Mouse (Mus musculus) heart, postnatal 0 days (tissue): ENCODE data around the gene Ippk. TPM values are rescaled to one million over a fixed set of nuclear protein-coding genes. Genes with fewer than 3 reads are reported as not detected.

Experiments
- ATAC-seq: fragments of 200-750 bp; cut with Nextera tagmentation; 2 replicates; pipeline ENCODE4 v1.8.0; 2017; ENCODE audit warnings: low read depth, moderate number of reproducible peaks, moderate library complexity; ENCODE audit not compliant: insufficient read depth
- DNase-seq: peaks from one replicate; pipeline ENCODE4 v3.0.0-alpha.2; 2016; ENCODE audit warnings: low spot score
- H3K27ac ChIP-seq: fragments of 300-500 bp; sonication (generic); 2 replicates; pipeline ENCODE4 v1.5.1; 2014; ENCODE audit warnings: low read depth, mild to moderate bottlenecking
- H3K27me3 ChIP-seq: fragments of 300-500 bp; sonication (generic); 2 replicates; pipeline ENCODE4 v1.6.1; 2014; ENCODE audit warnings: low read length, mixed read lengths; ENCODE audit not compliant: control insufficient read depth, insufficient read depth
- H3K36me3 ChIP-seq: fragments of 300-500 bp; sonication (generic); replicated peaks from 2 replicates; pipeline ENCODE4 v1.6.1; 2014; ENCODE audit warnings: low read length, mixed read lengths; ENCODE audit not compliant: control insufficient read depth, insufficient read depth
- H3K4me1 ChIP-seq: fragments of 300-500 bp; sonication (generic); 2 replicates; pipeline ENCODE4 v1.6.1; 2014; ENCODE audit warnings: antibody characterized with exemption; ENCODE audit not compliant: control insufficient read depth, insufficient read depth
- H3K4me2 ChIP-seq: fragments of 300-500 bp; sonication (generic); 2 replicates; pipeline ENCODE4 v1.6.1; 2014; ENCODE audit warnings: low read depth, mild to moderate bottlenecking, low read length, moderate library complexity
- H3K4me3 ChIP-seq: fragments of 300-500 bp; sonication (generic); 2 replicates; pipeline ENCODE4 v1.5.1; 2014; ENCODE audit warnings: low read depth, low read length
- H3K9ac ChIP-seq: fragments of 300-500 bp; sonication (generic); replicated peaks from 2 replicates; pipeline ENCODE4 v1.6.1; 2014; ENCODE audit warnings: low read depth, low read length, mixed read lengths
- H3K9me3 ChIP-seq: fragments of 300-500 bp; sonication (generic); replicated peaks from 2 replicates; pipeline ENCODE4 v1.6.1; 2016; ENCODE audit warnings: low read length; ENCODE audit not compliant: control insufficient read depth
- CTCF ChIP-seq: IDR thresholded peaks from 2 replicates; pipeline ENCODE4 v1.5.1; 2016; ENCODE audit warnings: antibody characterized with exemption, control low read depth, low read depth
- EP300 ChIP-seq: IDR thresholded peaks from 2 replicates; pipeline ENCODE4 v1.6.1; 2016; ENCODE audit warnings: antibody characterized with exemption, low read depth
- WGBS: fragments of 180-500 bp; shearing (Covaris S2); extraction: QIAGEN DNeasy Blood & Tissue Kit; methylation state at CpG from one replicate; pipeline ENCODE4 v1.1.7; 2014; 5-methylcytosine and 5-hydroxymethylcytosine counted together
- polyA plus RNA-seq: library from polyadenylated mRNA; unstranded; fragments of >200 nt; fragmentation: Nextera tagmentation; extraction: Ambion mirVana; gene quantifications from 2 replicates; pipeline ENCODE4 v1.2.1, GENCODE M21; 2015
- total RNA-seq: library from RNA; depleted of rRNA; stranded (reverse); fragments of >200 nt; gene quantifications from 2 replicates; pipeline ENCODE4 v1.2.3, GENCODE M21; 2014; ENCODE audit warnings: low replicate concordance; rRNA removed

Gene Ippk
- total and polyA plus RNA-seq, 2 experiments from 2014 or later, result 8.0 to 9.3 TPM

GRCm38 (mm10) chr13:49507176-49507575, 86.1 kb downstream of the Ippk start:
- no peak overlapping the region for H3K9ac ChIP-seq
- H3K9me3 ChIP-seq, result no peaks in the 10 kb centered on the region
- H3K4me2 ChIP-seq, result no peak overlapping the region
- H3K27me3 ChIP-seq, result no peaks in the 10 kb centered on the region
- no peak overlapping the region for H3K27ac ChIP-seq
- H3K4me1 ChIP-seq, result no peaks in the 10 kb centered on the region
- H3K4me3 ChIP-seq, result no peak overlapping the region
- ATAC-seq (no peak), DNase-seq (no peak)
- no peak for TF ChIP-seq CTCF
- TF ChIP-seq EP300, result no peak
- WGBS, result 33% methylated on average over 3 of the region's 3 CpGs
- no peaks in the 10 kb centered on the region for H3K36me3 ChIP-seq

Other genes starting within 250 kb of the Ippk start
- 75.3 and 102 TPM in 2 replicates for gene Ninj1, start 233.8 kb upstream of the Ippk start, total RNA-seq
- gene Ninj1, start 233.8 kb upstream of the Ippk start, polyA plus RNA-seq, result 94.6 and 97.2 TPM in 2 replicates
- gene Card19, start 205.2 kb upstream of the Ippk start, total RNA-seq, result 114 and 136 TPM in 2 replicates
- gene Card19, start 205.2 kb upstream of the Ippk start, polyA plus RNA-seq, result 188 TPM in 2 replicates
- 0.43 and 0.46 TPM in 2 replicates for gene Susd3, start 172.5 kb upstream of the Ippk start, total RNA-seq
- 0.75 and 0.99 TPM in 2 replicates for gene Susd3, start 172.5 kb upstream of the Ippk start, polyA plus RNA-seq
- gene Fgd3, start 100.9 kb upstream of the Ippk start, total RNA-seq, result 0.93 and 1.6 TPM in 2 replicates
- gene Fgd3, start 100.9 kb upstream of the Ippk start, polyA plus RNA-seq, result 0.04 and 0.05 TPM in 2 replicates
- gene Bicd2, start 79.7 kb upstream of the Ippk start, total RNA-seq, result 54.2 and 62.6 TPM in 2 replicates
- 43.5 and 45.4 TPM in 2 replicates for gene Bicd2, start 79.7 kb upstream of the Ippk start, polyA plus RNA-seq
- 0.04 and 0.27 TPM in 2 replicates for gene Tes3-ps, start 72.1 kb downstream of the Ippk start, total RNA-seq
- gene Tes3-ps, start 72.1 kb downstream of the Ippk start, polyA plus RNA-seq, result 0.70 and 0.72 TPM in 2 replicates
- gene Ecm2, start 83.6 kb downstream of the Ippk start, total RNA-seq, result 5.3 and 6.6 TPM in 2 replicates
- gene Ecm2, start 83.6 kb downstream of the Ippk start, polyA plus RNA-seq, result 5.7 and 6.4 TPM in 2 replicates
- 45.8 and 67.5 TPM in 2 replicates for gene Aspn, start 123.2 kb downstream of the Ippk start, total RNA-seq
- 56.0 and 62.7 TPM in 2 replicates for gene Aspn, start 123.2 kb downstream of the Ippk start, polyA plus RNA-seq
- not detected in 2 replicates for gene Omd, start 161.2 kb downstream of the Ippk start, total RNA-seq
- gene Omd, start 161.2 kb downstream of the Ippk start, polyA plus RNA-seq, result 0.43 and 0.59 TPM in 2 replicates
- 47.4 and 71.8 TPM in 2 replicates for gene Ogn, start 186.8 kb downstream of the Ippk start, total RNA-seq
- gene Ogn, start 186.8 kb downstream of the Ippk start, polyA plus RNA-seq, result 60.5 and 61.7 TPM in 2 replicates
- gene Cenpp, start 231.5 kb downstream of the Ippk start, total RNA-seq, result 2.1 and 15.8 TPM in 2 replicates
- 16.1 and 16.2 TPM in 2 replicates for gene Cenpp, start 231.5 kb downstream of the Ippk start, polyA plus RNA-seq
- 3.1 and 6.0 TPM in 2 replicates for gene Nol8, start 231.8 kb downstream of the Ippk start, total RNA-seq
- gene Nol8, start 231.8 kb downstream of the Ippk start, polyA plus RNA-seq, result 10.5 and 10.9 TPM in 2 replicates